Mouse (Mus musculus): ENCODE data around the gene Itgb6. TPM values are rescaled to one million over a fixed set of nuclear protein-coding genes. Genes with fewer than 3 reads are reported as not detected.

Itgb6 gene
- polyA plus RNA-seq, 1 experiment from 2014 or later: not detected

GRCm38 (mm10) chr2:60708671-60709070, 13.8 kb downstream of the Itgb6 start:
- ATAC-seq (ENCODE audit: low FRiP score, low TSS enrichment): no peak
- Histone ChIP-seq H3K9ac (replicated peaks; ENCODE audit: low read length) (no peak overlapping the region), H3K4me1 (ENCODE audit: control insufficient read depth, insufficient read depth, low read length) (peaks cover 2% of the 10 kb centered on the region; the same call in 1 of the 2 replicates), H3K27me3 (ENCODE audit: control insufficient read depth, insufficient read depth, low read length) (no peaks in the 10 kb centered on the region), H3K27ac (replicated peaks; ENCODE audit: low read depth, low read length) (no peak overlapping the region), H3K4me2 (ENCODE audit: low read length) (no peak overlapping the region), H3K36me3 (ENCODE audit: control insufficient read depth, insufficient read depth, low read length) (no peaks in the 10 kb centered on the region), H3K9me3 (ENCODE audit: control insufficient read depth, low read length) (no peaks in the 10 kb centered on the region), H3K4me3 (replicated peaks; ENCODE audit: low read depth, low read length) (no peak overlapping the region)
- no peak for DNase-seq
- WGBS: 34% methylated on average over 3 of the region's 3 CpGs

DNA sequence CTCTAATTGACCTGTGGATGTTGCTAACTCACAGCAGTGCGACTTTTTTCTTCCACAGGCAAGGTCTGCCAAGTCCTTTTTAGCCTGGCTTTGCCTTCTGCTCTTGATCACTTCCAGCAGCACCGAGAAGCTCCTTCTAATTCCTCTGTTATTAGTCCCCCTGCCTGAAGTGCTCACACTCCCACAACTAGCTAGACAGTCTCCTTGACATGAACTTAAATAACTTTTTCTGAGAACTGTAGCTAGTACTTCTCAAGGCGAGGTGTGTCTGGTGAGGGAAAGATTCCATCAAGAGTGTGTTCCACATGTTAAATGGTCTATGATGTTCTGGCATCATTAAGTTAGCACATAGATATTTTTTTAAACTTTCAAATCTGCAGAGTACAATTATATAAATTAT, 15.6 kb downstream of the Itgb6 start:
- Histone ChIP-seq H3K36me3 (ENCODE audit: control insufficient read depth, insufficient read depth, low read length) (no peaks in the 10 kb centered on the region), H3K27me3 (ENCODE audit: control insufficient read depth, insufficient read depth, low read length) (no peaks in the 10 kb centered on the region), H3K9ac (replicated peaks; ENCODE audit: low read length) (no peak overlapping the region), H3K27ac (replicated peaks; ENCODE audit: low read depth, low read length) (no peak overlapping the region), H3K4me2 (ENCODE audit: low read length) (no peak overlapping the region), H3K4me1 (ENCODE audit: control insufficient read depth, insufficient read depth, low read length) (no peaks in the 10 kb centered on the region), H3K9me3 (ENCODE audit: control insufficient read depth, low read length) (no peaks in the 10 kb centered on the region), H3K4me3 (replicated peaks; ENCODE audit: low read depth, low read length) (no peak overlapping the region)
- ATAC-seq (ENCODE audit: low FRiP score, low TSS enrichment) (no peak), DNase-seq (no peak)
- WGBS: 88% methylated on average over 3 of the region's 3 CpGs

DNA sequence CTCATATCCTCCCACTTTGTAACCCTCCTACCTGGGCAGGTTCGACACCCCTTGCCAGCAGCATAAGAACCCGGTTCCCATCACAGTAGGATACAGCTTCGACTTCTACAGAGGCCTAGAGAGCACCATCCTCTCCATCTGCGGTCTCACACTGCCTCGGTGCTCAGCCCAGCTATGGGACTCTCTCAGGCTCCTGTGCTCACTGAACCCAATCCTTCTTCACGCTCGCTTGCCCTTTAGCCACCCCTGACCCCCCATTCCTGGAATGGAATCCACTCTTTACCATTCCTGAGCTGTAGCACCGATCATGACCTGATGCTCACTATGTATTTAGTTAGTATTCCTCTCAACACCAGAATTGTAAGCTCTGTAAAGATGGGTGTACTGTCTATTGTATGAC, 17.0 kb downstream of the Itgb6 start:
- Histone ChIP-seq H3K9ac (replicated peaks; ENCODE audit: low read length) (no peak overlapping the region), H3K27me3 (ENCODE audit: control insufficient read depth, insufficient read depth, low read length) (no peaks in the 10 kb centered on the region), H3K4me3 (replicated peaks; ENCODE audit: low read depth, low read length) (no peak overlapping the region), H3K9me3 (ENCODE audit: control insufficient read depth, low read length) (no peaks in the 10 kb centered on the region), H3K4me2 (ENCODE audit: low read length) (no peak overlapping the region), H3K36me3 (ENCODE audit: control insufficient read depth, insufficient read depth, low read length) (no peaks in the 10 kb centered on the region), H3K27ac (replicated peaks; ENCODE audit: low read depth, low read length) (no peak overlapping the region), H3K4me1 (ENCODE audit: control insufficient read depth, insufficient read depth, low read length) (no peaks in the 10 kb centered on the region)
- no peak for ATAC-seq (ENCODE audit: low FRiP score, low TSS enrichment)
- WGBS: 89% methylated on average over 8 of the region's 8 CpGs
- no peak for DNase-seq

DNA sequence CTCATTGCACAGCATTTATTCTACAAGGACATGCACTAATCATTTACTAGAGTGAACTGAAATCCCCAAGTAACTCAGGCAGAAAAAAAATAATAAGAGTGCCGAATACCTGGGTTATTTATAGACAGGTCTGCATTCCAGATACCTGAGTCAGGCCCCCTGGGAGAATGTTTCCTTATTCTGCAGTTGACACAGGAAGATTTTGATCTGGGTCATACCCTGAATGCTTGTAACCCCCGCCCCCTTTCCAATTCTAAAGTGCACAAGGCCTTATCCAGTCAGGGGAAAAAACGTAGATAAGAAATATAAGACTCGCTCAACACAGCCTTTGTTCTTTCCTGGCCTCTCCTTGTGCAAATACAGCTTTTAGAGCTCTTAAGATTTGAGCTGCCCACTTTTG, 19.1 kb downstream of the Itgb6 start:
- 79% methylated on average over 4 of the region's 4 CpGs for WGBS
- Histone ChIP-seq H3K36me3 (ENCODE audit: control insufficient read depth, insufficient read depth, low read length) (no peaks in the 10 kb centered on the region), H3K9me3 (ENCODE audit: control insufficient read depth, low read length) (no peaks in the 10 kb centered on the region), H3K27me3 (ENCODE audit: control insufficient read depth, insufficient read depth, low read length) (no peaks in the 10 kb centered on the region), H3K4me2 (ENCODE audit: low read length) (no peak overlapping the region), H3K4me1 (ENCODE audit: control insufficient read depth, insufficient read depth, low read length) (no peaks in the 10 kb centered on the region), H3K27ac (replicated peaks; ENCODE audit: low read depth, low read length) (no peak overlapping the region), H3K4me3 (replicated peaks; ENCODE audit: low read depth, low read length) (no peak overlapping the region), H3K9ac (replicated peaks; ENCODE audit: low read length) (no peak overlapping the region)
- ATAC-seq (ENCODE audit: low FRiP score, low TSS enrichment): no peak
- DNase-seq: no peak

DNA sequence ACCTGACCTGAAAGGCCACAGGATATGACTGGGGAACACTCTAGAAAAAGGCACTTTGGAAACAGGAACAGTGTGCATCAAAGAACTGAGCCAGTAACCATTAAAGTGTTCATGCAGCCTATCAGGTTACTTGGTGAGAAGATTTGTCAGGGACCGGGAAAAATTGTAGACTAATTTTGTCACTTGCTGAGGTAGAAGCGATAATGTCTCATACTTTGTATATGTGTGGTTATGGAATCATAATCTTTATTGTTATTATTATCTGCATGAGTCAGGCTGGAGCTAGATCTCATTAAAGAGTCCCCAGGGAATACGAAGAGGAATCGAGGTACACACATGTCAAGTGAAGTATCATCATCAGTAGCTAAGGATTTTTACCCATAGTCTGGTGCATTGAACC, 21.5 kb downstream of the Itgb6 start:
- DNase-seq: no peak
- WGBS: 82% methylated on average over 4 of the region's 4 CpGs

DNA sequence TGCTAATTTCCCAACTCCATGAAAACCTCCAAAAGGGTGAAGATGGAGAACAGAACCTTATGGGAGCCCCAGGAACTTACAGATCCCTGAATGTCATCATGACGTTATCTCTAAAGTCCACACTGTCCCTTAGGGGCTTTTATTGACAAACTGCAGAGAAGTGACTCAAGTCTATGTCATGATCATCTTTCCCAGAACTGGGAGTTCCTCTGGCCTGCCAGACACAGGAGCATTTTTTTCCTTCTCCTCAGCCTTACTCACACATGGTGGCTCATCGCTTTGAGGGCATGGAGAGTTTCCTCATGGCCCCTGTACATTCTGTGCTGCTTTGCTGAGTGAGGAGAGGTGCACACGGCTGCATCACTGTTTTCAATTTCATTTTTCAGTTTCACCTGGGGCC, 22.4 kb downstream of the Itgb6 start:
- Histone ChIP-seq H3K4me1 (ENCODE audit: control insufficient read depth, insufficient read depth, low read length) (no peaks in the 10 kb centered on the region), H3K4me2 (ENCODE audit: low read length) (no peak overlapping the region), H3K27me3 (ENCODE audit: control insufficient read depth, insufficient read depth, low read length) (no peaks in the 10 kb centered on the region), H3K27ac (replicated peaks; ENCODE audit: low read depth, low read length) (no peak overlapping the region), H3K9me3 (ENCODE audit: control insufficient read depth, low read length) (no peaks in the 10 kb centered on the region), H3K4me3 (replicated peaks; ENCODE audit: low read depth, low read length) (no peak overlapping the region), H3K9ac (replicated peaks; ENCODE audit: low read length) (no peak overlapping the region), H3K36me3 (ENCODE audit: control insufficient read depth, insufficient read depth, low read length) (no peaks in the 10 kb centered on the region)
- no peak for ATAC-seq (ENCODE audit: low FRiP score, low TSS enrichment)
- DNase-seq: no peak
- 87% methylated on average over 3 of the region's 3 CpGs for WGBS

More for the DNA sequence above, 21.5 kb downstream of the Itgb6 start:
- no peak for ATAC-seq (ENCODE audit: low FRiP score, low TSS enrichment)
- Histone ChIP-seq H3K4me2 (ENCODE audit: low read length) (no peak overlapping the region), H3K4me1 (ENCODE audit: control insufficient read depth, insufficient read depth, low read length) (no peaks in the 10 kb centered on the region), H3K4me3 (replicated peaks; ENCODE audit: low read depth, low read length) (no peak overlapping the region), H3K9me3 (ENCODE audit: control insufficient read depth, low read length) (no peaks in the 10 kb centered on the region), H3K27me3 (ENCODE audit: control insufficient read depth, insufficient read depth, low read length) (no peaks in the 10 kb centered on the region), H3K27ac (replicated peaks; ENCODE audit: low read depth, low read length) (no peak overlapping the region), H3K36me3 (ENCODE audit: control insufficient read depth, insufficient read depth, low read length) (no peaks in the 10 kb centered on the region), H3K9ac (replicated peaks; ENCODE audit: low read length) (no peak overlapping the region)

DNA sequence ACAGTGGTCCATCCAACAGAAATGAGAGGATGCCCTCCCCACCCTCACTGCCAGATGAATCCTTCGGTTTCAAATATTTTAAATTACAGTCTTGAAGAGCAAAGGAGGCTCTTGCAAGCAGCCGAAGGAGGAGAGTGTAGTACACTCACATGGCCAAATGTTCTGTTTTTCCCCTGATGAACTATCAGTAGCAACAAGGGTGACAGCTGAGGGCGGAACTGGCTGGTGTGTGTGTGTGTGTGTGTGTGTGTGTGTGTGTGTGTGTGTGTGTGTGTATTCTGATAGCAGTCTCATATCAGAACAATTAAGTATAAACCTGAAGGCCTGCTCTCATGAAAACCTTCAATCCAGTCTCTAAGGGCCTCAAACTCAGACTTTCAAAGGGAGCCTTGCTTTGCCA, 22.9 kb downstream of the Itgb6 start:
- no peaks in the 10 kb centered on the region for H3K9me3 ChIP-seq (ENCODE audit: control insufficient read depth, low read length)
- DNase-seq (no peak), ATAC-seq (ENCODE audit: low FRiP score, low TSS enrichment) (no peak)
- no peak overlapping the region for H3K27ac ChIP-seq (replicated peaks; ENCODE audit: low read depth, low read length)
- H3K9ac ChIP-seq (replicated peaks; ENCODE audit: low read length): no peak overlapping the region
- WGBS: 91% methylated on average over 3 of the region's 3 CpGs
- no peaks in the 10 kb centered on the region for H3K4me1 ChIP-seq (ENCODE audit: control insufficient read depth, insufficient read depth, low read length)
- no peak overlapping the region for H3K4me3 ChIP-seq (replicated peaks; ENCODE audit: low read depth, low read length)
- no peaks in the 10 kb centered on the region for H3K36me3 ChIP-seq (ENCODE audit: control insufficient read depth, insufficient read depth, low read length)
- H3K4me2 ChIP-seq (ENCODE audit: low read length): no peak overlapping the region
- H3K27me3 ChIP-seq (ENCODE audit: control insufficient read depth, insufficient read depth, low read length): no peaks in the 10 kb centered on the region

DNA sequence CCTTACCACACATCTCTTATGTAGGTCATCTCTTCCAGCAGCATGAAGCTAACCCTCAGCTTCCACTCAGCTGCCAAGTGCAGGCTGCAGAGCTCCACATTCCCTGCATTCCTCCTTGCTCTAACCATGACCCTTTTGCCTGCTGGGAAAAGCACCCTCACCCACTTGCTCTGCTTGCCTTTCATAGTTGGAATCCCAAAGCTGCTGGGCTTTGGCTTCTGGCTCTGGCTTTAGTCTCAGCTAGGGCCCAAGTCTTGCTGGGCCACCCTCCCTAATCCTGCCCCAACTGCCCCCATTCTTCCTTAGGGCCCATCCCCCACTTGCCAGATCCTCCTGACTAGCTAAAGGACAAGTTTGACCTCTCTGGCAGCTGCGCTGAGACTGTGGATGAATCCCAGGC, 24.3 kb downstream of the Itgb6 start:
- H3K27ac ChIP-seq (replicated peaks; ENCODE audit: low read depth, low read length): no peak overlapping the region
- DNase-seq (no peak), ATAC-seq (ENCODE audit: low FRiP score, low TSS enrichment) (no peak)
- WGBS: 28% methylated on average over 1 of the region's 1 CpGs
- H3K4me1 ChIP-seq (ENCODE audit: control insufficient read depth, insufficient read depth, low read length): no peaks in the 10 kb centered on the region
- H3K27me3 ChIP-seq (ENCODE audit: control insufficient read depth, insufficient read depth, low read length): no peaks in the 10 kb centered on the region
- no peak overlapping the region for H3K9ac ChIP-seq (replicated peaks; ENCODE audit: low read length)
- no peak overlapping the region for H3K4me3 ChIP-seq (replicated peaks; ENCODE audit: low read depth, low read length)
- no peak overlapping the region for H3K4me2 ChIP-seq (ENCODE audit: low read length)
- H3K9me3 ChIP-seq (ENCODE audit: control insufficient read depth, low read length): no peaks in the 10 kb centered on the region
- H3K36me3 ChIP-seq (ENCODE audit: control insufficient read depth, insufficient read depth, low read length): no peaks in the 10 kb centered on the region

GRCm38 (mm10) chr2:60697530-60697929, 24.9 kb downstream of the Itgb6 start:
- peak; percentile 46; the same call in 1 of the 2 replicates for ATAC-seq (ENCODE audit: low FRiP score, low TSS enrichment)
- DNase-seq: peak; percentile 41
- Histone ChIP-seq H3K9ac (replicated peaks; ENCODE audit: low read length) (no peak overlapping the region), H3K4me3 (replicated peaks; ENCODE audit: low read depth, low read length) (no peak overlapping the region), H3K4me1 (ENCODE audit: control insufficient read depth, insufficient read depth, low read length) (no peaks in the 10 kb centered on the region), H3K4me2 (ENCODE audit: low read length) (no peak overlapping the region), H3K27ac (replicated peaks; ENCODE audit: low read depth, low read length) (no peak overlapping the region), H3K36me3 (ENCODE audit: control insufficient read depth, insufficient read depth, low read length) (no peaks in the 10 kb centered on the region), H3K9me3 (ENCODE audit: control insufficient read depth, low read length) (no peaks in the 10 kb centered on the region), H3K27me3 (ENCODE audit: control insufficient read depth, insufficient read depth, low read length) (no peaks in the 10 kb centered on the region)
- WGBS: 61% methylated on average over 7 of the region's 7 CpGs
